Mouse (Mus musculus) intestine, embryonic 15.5 days (tissue): Measurements from ENCODE around the gene Fbxo11. TPM values are rescaled to one million over a fixed set of nuclear protein-coding genes. Genes with fewer than 3 reads are reported as not detected.

Experiments
- ATAC-seq: fragments of 200-750 bp; cut with Nextera tagmentation; 2 replicates; pipeline ENCODE4 v1.8.0; 2017; ENCODE audit warnings: moderate TSS enrichment, moderate library complexity
- H3K27ac ChIP-seq: fragments of 300-500 bp; sonication (generic); 2 replicates; pipeline ENCODE4 v1.5.1; 2015; ENCODE audit warnings: mild to moderate bottlenecking, inconsistent platforms
- H3K27me3 ChIP-seq: fragments of 300-500 bp; sonication (generic); replicated peaks from 2 replicates; pipeline ENCODE4 v1.6.1; 2015; ENCODE audit warnings: inconsistent platforms
- H3K36me3 ChIP-seq: fragments of 300-500 bp; sonication (generic); 2 replicates; pipeline ENCODE4 v1.6.1; 2015; ENCODE audit warnings: inconsistent platforms
- H3K4me1 ChIP-seq: fragments of 300-500 bp; sonication (generic); replicated peaks from 2 replicates; pipeline ENCODE4 v1.6.1; 2015; ENCODE audit warnings: inconsistent platforms
- H3K4me2 ChIP-seq: fragments of 300-500 bp; sonication (generic); replicated peaks from 2 replicates; pipeline ENCODE4 v1.6.1; 2015; ENCODE audit warnings: mild to moderate bottlenecking, inconsistent platforms
- H3K4me3 ChIP-seq: fragments of 300-500 bp; sonication (generic); replicated peaks from 2 replicates; pipeline ENCODE4 v1.5.1; 2015; ENCODE audit warnings: inconsistent platforms
- H3K9ac ChIP-seq: fragments of 300-500 bp; sonication (generic); 2 replicates; pipeline ENCODE4 v1.6.1; 2015; ENCODE audit warnings: inconsistent platforms
- H3K9me3 ChIP-seq: fragments of 300-500 bp; sonication (generic); 2 replicates; pipeline ENCODE4 v1.6.1; 2016; ENCODE audit warnings: inconsistent platforms
- WGBS: fragments of 180-500 bp; shearing (Covaris S2); methylation state at CpG from one replicate; pipeline ENCODE4 v1.1.7; 2015; 5-methylcytosine and 5-hydroxymethylcytosine counted together
- polyA plus RNA-seq: library from polyadenylated mRNA; unstranded; fragments of >200 nt; fragmentation: Nextera tagmentation; extraction: Ambion mirVana; gene quantifications from 2 replicates; pipeline ENCODE4 v1.2.1, GENCODE M21; 2015

The Fbxo11 gene
- polyA plus RNA-seq = 12.3 and 12.9 TPM in 2 replicates

GRCm38 (mm10) chr17:88065031-88065800 lies at the start of gene Fbxo11:
Gene Fbxo11 (minus strand): TSS chr17:88065291.
- Histone ChIP-seq H3K27ac (peak within 1 kb of the TSS; percentile 100), H3K36me3 (no peaks in the 10 kb centered on the region), H3K27me3 (no peaks in the 10 kb centered on the region), H3K9me3 (no peaks in the 10 kb centered on the region), H3K4me2 (peak within 1 kb of the TSS; percentile 69), H3K4me1 (0 out of 2 replicates have a peak, but pooled peaks cover 2% of the 10 kb centered on the region), H3K9ac (peak within 1 kb of the TSS; percentile 99), H3K4me3 (peak within 1 kb of the TSS; percentile 99)
- peak; percentile 18 for ATAC-seq
- WGBS = under 1% methylated on average over 77 of the region's 112 CpGs

GRCm38 (mm10) chr17:88113883-88114229 lies 48.8 kb upstream of the Fbxo11 start:
- Histone ChIP-seq H3K9ac (no peak overlapping the region), H3K4me1 (no peaks in the 10 kb centered on the region), H3K9me3 (no peaks in the 10 kb centered on the region), H3K36me3 (no peaks in the 10 kb centered on the region), H3K4me2 (no peak overlapping the region), H3K27me3 (no peaks in the 10 kb centered on the region), H3K4me3 (no peak overlapping the region), H3K27ac (no peak overlapping the region)
- ATAC-seq = no peak
- WGBS = 91% methylated on average over 10 of the region's 10 CpGs

GRCm38 (mm10) chr17:88113015-88113882 lies 48.2 kb upstream of the Fbxo11 start:
- no peak for ATAC-seq
- H3K4me1 ChIP-seq = no peaks in the 10 kb centered on the region
- H3K27ac ChIP-seq = no peak overlapping the region
- no peaks in the 10 kb centered on the region for H3K9me3 ChIP-seq
- 70% methylated on average over 12 of the region's 12 CpGs for WGBS
- H3K9ac ChIP-seq = no peak overlapping the region
- H3K27me3 ChIP-seq = no peaks in the 10 kb centered on the region
- H3K36me3 ChIP-seq = no peaks in the 10 kb centered on the region
- H3K4me2 ChIP-seq = no peak overlapping the region
- no peak overlapping the region for H3K4me3 ChIP-seq

GRCm38 (mm10) chr17:88111865-88112645 lies 47.0 kb upstream of the Fbxo11 start:
- WGBS = 71% methylated on average over 10 of the region's 10 CpGs
- H3K4me2 ChIP-seq = no peak overlapping the region
- no peaks in the 10 kb centered on the region for H3K4me1 ChIP-seq
- no peaks in the 10 kb centered on the region for H3K27me3 ChIP-seq
- H3K9me3 ChIP-seq = no peaks in the 10 kb centered on the region
- H3K27ac ChIP-seq = no peak overlapping the region
- H3K36me3 ChIP-seq = no peaks in the 10 kb centered on the region
- no peak for ATAC-seq
- H3K9ac ChIP-seq = no peak overlapping the region
- no peak overlapping the region for H3K4me3 ChIP-seq

GRCm38 (mm10) chr17:88111081-88111796 lies 46.1 kb upstream of the Fbxo11 start:
- Histone ChIP-seq H3K4me3 (no peak overlapping the region), H3K9me3 (no peaks in the 10 kb centered on the region), H3K36me3 (no peaks in the 10 kb centered on the region), H3K27ac (no peak overlapping the region), H3K9ac (no peak overlapping the region), H3K27me3 (no peaks in the 10 kb centered on the region), H3K4me1 (no peaks in the 10 kb centered on the region), H3K4me2 (no peak overlapping the region)
- 80% methylated on average over 12 of the region's 12 CpGs for WGBS
- ATAC-seq = no peak

- no peaks in the 10 kb centered on the region for H3K36me3 ChIP-seq
- H3K27ac ChIP-seq = no peak overlapping the region
- H3K4me2 ChIP-seq = no peak overlapping the region
- H3K9ac ChIP-seq = no peak overlapping the region
- no peaks in the 10 kb centered on the region for H3K9me3 ChIP-seq
- H3K4me1 ChIP-seq = no peaks in the 10 kb centered on the region
- H3K4me3 ChIP-seq = no peak overlapping the region
- WGBS = 87% methylated on average over 4 of the region's 4 CpGs
- no peak for ATAC-seq
- H3K27me3 ChIP-seq = no peaks in the 10 kb centered on the region
Observed at GRCm38 (mm10) chr17:88107708-88108107, 42.6 kb upstream of the Fbxo11 start.

GRCm38 (mm10) chr17:88106365-88106764 lies 41.3 kb upstream of the Fbxo11 start:
- no peaks in the 10 kb centered on the region for H3K4me1 ChIP-seq
- H3K27me3 ChIP-seq = no peaks in the 10 kb centered on the region
- no peak overlapping the region for H3K27ac ChIP-seq
- WGBS = 88% methylated on average over 9 of the region's 9 CpGs
- no peaks in the 10 kb centered on the region for H3K36me3 ChIP-seq
- H3K4me3 ChIP-seq = no peak overlapping the region
- ATAC-seq = no peak
- H3K9me3 ChIP-seq = no peaks in the 10 kb centered on the region
- no peak overlapping the region for H3K4me2 ChIP-seq
- H3K9ac ChIP-seq = no peak overlapping the region

- no peaks in the 10 kb centered on the region for H3K4me1 ChIP-seq
- WGBS = 71% methylated on average over 7 of the region's 7 CpGs
Observed at GRCm38 (mm10) chr17:88102597-88102996, 37.5 kb upstream of the Fbxo11 start.

GRCm38 (mm10) chr17:88098181-88098852 lies 33.2 kb upstream of the Fbxo11 start:
- no peak overlapping the region for H3K4me3 ChIP-seq
- no peak overlapping the region for H3K27ac ChIP-seq
- no peak overlapping the region for H3K9ac ChIP-seq
- H3K36me3 ChIP-seq = no peaks in the 10 kb centered on the region
- no peaks in the 10 kb centered on the region for H3K27me3 ChIP-seq
- H3K9me3 ChIP-seq = no peaks in the 10 kb centered on the region
- no peak overlapping the region for H3K4me2 ChIP-seq
- ATAC-seq = no peak
- 80% methylated on average over 9 of the region's 9 CpGs for WGBS
- no peaks in the 10 kb centered on the region for H3K4me1 ChIP-seq

More at GRCm38 (mm10) chr17:88102597-88102996, 37.5 kb upstream of the Fbxo11 start:
- Histone ChIP-seq H3K4me3 (no peak overlapping the region), H3K27ac (no peak overlapping the region), H3K36me3 (no peaks in the 10 kb centered on the region), H3K27me3 (no peaks in the 10 kb centered on the region), H3K4me2 (no peak overlapping the region), H3K9ac (no peak overlapping the region), H3K9me3 (no peaks in the 10 kb centered on the region)
- no peak for ATAC-seq

GRCm38 (mm10) chr17:88097543-88097942 lies 32.5 kb upstream of the Fbxo11 start:
- no peaks in the 10 kb centered on the region for H3K4me1 ChIP-seq
- no peak overlapping the region for H3K4me3 ChIP-seq
- no peak overlapping the region for H3K27ac ChIP-seq
- WGBS = 87% methylated on average over 3 of the region's 3 CpGs
- H3K9ac ChIP-seq = no peak overlapping the region
- no peaks in the 10 kb centered on the region for H3K27me3 ChIP-seq
- no peak for ATAC-seq
- no peaks in the 10 kb centered on the region for H3K9me3 ChIP-seq
- H3K36me3 ChIP-seq = no peaks in the 10 kb centered on the region
- H3K4me2 ChIP-seq = no peak overlapping the region

GRCm38 (mm10) chr17:88096809-88097399 lies 31.8 kb upstream of the Fbxo11 start:
- no peak for ATAC-seq
- Histone ChIP-seq H3K4me1 (no peaks in the 10 kb centered on the region), H3K36me3 (no peaks in the 10 kb centered on the region), H3K9me3 (no peaks in the 10 kb centered on the region), H3K4me2 (no peak overlapping the region), H3K27ac (no peak overlapping the region), H3K27me3 (no peaks in the 10 kb centered on the region), H3K4me3 (no peak overlapping the region), H3K9ac (no peak overlapping the region)
- WGBS = 84% methylated on average over 12 of the region's 12 CpGs
